Mouse (Mus musculus) urinary bladder, adult 2 months (tissue): ENCODE data around the gene Hira. TPM values are rescaled to one million over a fixed set of nuclear protein-coding genes. Genes with fewer than 3 reads are reported as not detected.
"Not testable (repeated sequence)": the region's sequence is repeated elsewhere in the genome, so short reads cannot be mapped to it uniquely, and the experiment has no call there.

Source experiments
- DNase-seq: peaks from one replicate; pipeline ENCODE4 v3.0.0; 2022; ENCODE audit warnings: low spot score
- polyA plus RNA-seq: library from polyadenylated mRNA; depleted of rRNA; stranded (reverse); fragments of >200 nt; gene quantifications from 2 replicates; pipeline ENCODE4 v1.2.3, GENCODE M21; 2012; rRNA removed

Hira gene
- 34.4 and 36.8 TPM in 2 replicates for polyA plus RNA-seq

GRCm38 (mm10) chr16:18876442-18877308, at the start of gene Hira, which contains the start of gene Mrpl40:
Hira (plus strand) TSS chr16:18877037.
Mrpl40 (minus strand) TSS chr16:18876862.
- DNase-seq, result peak; percentile 91

GRCm38 (mm10) chr16:18828630-18829029, 48.2 kb upstream of the Hira start:
- DNase-seq, result no peak

GRCm38 (mm10) chr16:18829102-18829501, 47.7 kb upstream of the Hira start:
- no peak for DNase-seq

DNA sequence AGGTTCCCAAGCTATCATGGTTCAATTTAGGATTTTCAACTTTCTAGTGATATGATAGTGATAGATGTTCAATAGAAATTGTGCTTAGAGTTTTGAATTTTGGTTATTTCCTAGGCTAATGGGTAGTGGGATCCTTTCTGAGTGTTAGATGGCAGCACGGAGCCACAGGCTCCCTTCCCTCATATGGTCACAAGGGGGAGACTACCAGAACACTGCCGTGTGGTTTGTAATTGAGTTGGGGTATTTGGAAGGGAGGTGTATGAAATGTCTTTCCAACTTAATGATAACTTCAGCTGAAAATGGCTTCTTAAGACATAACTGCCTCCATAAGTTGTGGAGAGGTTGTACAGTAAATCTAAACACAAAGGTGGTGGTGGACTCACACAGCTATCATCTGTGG, 43.4 kb upstream of the Hira start:
- no peak for DNase-seq

GRCm38 (mm10) chr16:18836073-18836467, 40.8 kb upstream of the Hira start:
- no peak for DNase-seq

GRCm38 (mm10) chr16:18836468-18837208, 40.2 kb upstream of the Hira start, which contains the start of the genes 2510002D24Rik and Gm28539:
2510002D24Rik (plus strand) TSS chr16:18836578.
Gm28539 (plus strand) TSS chr16:18836584.
- peak; percentile 92 for DNase-seq

GRCm38 (mm10) chr16:18838346-18838745, 38.5 kb upstream of the Hira start:
- DNase-seq, result no peak

DNA sequence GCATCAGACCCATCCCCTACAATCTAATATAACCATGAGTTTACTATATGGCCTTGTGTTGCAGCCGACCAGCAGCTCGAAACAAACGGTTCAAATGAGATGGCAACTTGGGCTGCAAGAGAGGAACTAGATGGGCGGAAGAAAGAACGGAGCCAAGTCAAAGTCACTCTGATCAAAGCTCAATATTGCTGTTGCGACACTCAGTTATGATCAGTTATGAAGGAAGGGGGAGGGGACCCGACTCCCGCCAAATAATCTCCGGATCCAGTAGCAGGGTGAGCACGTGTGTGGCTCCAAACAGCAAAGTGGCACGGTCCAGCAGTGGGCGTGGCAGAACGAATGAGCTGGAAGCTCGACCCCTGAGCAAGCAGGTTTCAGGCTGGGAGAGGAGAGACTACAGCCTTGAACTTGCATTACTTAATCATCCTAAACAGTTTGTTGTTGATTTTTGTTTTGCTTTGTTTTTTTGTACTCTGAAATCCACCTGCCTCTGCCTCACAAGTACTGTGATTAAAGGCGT, 30.5 kb upstream of the Hira start:
- DNase-seq, result no peak

- DNase-seq, result not testable (repeated sequence)
Observed at GRCm38 (mm10) chr16:18849521-18850190, 27.2 kb upstream of the Hira start.

GRCm38 (mm10) chr16:18858551-18858950, 18.3 kb upstream of the Hira start:
- no peak for DNase-seq

- DNase-seq, result no peak
Observed at GRCm38 (mm10) chr16:18860186-18860585, 16.7 kb upstream of the Hira start.

DNA sequence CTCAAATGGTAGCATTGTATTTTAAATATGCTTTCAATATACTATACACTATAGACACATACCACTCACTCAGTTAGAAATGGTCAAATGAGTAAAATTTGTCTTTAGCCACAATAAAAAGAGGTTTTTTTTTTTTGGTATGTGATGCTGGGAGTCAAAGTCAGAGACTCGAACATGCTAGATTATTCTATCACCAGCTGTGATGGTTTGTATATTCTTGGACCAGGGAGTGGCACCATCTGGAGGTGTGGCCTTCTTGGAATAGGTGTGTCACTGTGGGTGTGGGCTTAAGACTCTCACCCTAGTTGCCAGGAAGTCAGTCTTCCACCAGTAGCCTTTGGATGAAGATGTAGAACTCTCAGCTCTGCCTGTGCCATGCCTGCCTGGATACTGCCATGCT, 6.3 kb upstream of the Hira start:
- not testable (repeated sequence) for DNase-seq

DNA sequence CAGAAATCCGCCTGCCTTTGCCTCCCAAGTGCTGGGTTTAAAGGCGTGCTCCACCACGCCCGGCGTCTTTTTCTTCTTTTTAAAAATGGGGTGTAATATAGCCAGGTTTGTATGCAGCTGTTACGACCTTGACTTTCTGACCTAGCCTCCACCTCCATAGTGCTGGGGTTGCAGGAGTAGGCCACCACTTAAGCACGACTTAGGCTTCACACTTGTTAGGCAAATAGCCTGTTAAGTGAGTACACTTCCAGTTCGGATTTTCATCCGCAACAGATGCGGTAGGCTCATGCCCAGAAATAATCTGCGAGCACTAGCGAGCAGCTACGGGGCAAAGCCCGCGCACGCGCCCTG, 771 bp upstream of the Hira start:
- DNase-seq, result no peak

DNA sequence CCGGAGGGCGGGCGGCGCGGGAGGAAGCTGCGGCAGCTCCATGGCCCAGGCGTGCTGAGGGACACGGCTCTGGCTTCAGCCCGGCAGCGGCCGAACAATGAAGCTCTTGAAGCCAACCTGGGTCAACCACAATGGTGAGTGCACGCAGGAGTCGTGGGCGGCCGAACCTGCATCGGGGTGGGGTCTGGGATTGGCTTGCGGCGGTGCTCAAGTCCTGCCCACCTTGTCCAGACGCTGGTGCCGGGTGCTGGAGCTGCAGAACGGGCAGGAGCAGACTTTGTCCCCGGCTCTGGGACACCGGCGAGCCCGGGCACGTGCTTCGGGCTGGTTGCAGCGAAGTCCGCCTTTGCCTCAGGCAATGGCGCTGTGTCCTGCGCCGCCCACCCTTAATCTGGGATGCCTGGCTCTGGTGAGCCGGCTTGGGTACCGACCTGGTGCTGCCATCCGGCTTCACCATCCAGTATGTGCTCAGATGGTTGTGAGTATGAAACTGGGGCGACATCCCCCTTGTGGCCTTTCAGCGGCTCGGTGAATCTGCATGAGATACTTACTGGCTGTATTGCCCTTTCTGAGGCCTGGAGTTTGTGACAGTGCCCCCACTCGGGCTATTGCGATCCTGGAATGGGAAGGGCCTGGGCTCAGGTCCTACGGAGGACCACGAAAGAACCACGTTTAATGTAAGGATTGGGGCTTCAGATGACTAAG, 701 bp downstream of the Hira start:
- no peak for DNase-seq

DNA sequence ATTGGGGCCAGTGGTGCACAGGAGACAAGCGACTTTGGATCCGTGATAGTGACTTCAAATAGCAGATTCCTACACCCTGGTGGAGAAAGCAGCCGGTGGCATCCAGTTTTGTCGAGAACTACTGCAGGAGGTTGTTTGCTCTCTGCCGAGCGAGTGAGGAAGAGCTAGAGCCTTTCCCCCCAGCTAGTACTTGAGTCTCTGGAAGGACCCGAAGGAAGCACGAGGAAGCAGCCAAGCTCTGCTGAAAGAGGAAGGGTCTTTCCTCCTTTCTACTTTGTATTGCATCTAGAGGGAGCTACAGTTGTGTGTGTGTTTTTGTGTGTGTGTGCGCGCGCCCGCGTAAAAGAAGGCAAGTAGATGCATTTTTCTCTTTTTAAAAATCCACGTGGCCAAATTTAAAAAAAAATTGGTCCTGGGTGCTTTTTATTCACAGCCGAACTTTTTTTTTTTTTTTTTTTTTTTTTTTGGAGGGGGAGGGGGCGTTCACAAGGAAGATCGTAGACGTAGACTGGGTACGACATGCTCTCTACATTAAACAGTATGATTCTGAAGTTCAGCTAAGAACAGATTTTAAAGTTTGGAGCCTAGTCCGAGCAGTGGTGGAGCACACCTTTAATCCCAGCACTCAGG, 1.4 kb downstream of the Hira start:
- DNase-seq, result no peak

DNA sequence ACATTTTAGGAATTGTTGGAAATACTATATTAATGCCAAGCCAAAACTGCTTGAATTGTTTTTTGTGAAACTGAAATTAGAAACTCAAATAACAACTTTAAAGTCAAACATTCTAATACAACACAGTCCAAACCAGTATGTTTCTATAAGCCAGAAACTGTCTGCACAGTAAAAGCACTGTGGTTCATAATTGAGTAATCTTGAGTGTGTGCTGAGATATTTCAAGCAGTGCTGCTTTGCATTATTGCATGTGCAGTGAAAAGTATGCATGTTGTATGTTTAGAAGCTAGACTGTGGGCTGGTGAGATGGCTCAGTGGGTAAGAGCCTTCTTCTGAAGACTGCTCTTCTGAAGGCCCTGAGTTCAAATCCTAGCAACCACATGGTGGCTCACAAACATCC, 7.2 kb downstream of the Hira start:
- DNase-seq, result no peak

GRCm38 (mm10) chr16:18893840-18894372, 17.1 kb downstream of the Hira start:
- DNase-seq, result no peak

DNA sequence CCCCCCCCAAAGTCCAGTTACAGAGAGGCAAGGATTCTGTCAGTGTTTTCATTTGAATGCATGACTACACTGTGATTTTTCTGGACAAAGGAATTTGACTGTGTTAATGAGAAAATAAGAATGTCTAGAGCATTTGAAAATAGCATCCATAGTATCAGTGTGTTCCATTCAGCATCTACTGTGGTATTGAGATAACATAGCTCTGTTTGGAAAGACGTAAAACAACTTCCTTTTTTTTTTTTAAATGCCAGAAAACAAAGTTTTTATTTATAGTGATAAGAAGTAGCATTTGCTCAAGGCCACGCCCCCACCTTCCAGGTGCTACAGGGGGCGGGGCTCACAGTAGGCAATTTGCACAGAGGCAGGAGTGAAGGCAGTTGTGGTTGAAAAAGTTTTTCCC, 18.4 kb downstream of the Hira start:
- no peak for DNase-seq

GRCm38 (mm10) chr16:18896429-18896828, 19.6 kb downstream of the Hira start:
- no peak for DNase-seq

GRCm38 (mm10) chr16:18905648-18906047, 28.8 kb downstream of the Hira start:
- DNase-seq, result no peak

GRCm38 (mm10) chr16:18916064-18916463, 39.2 kb downstream of the Hira start:
- DNase-seq, result no peak
